Mouse (Mus musculus) left cerebral cortex, postnatal 25 days (tissue): ENCODE data around the gene 2310050C09Rik. TPM values are rescaled to one million over a fixed set of nuclear protein-coding genes. Genes with fewer than 3 reads are reported as not detected.

ENCODE experiments used
- DNase-seq, 2 experiments: peaks; one replicate each; pipeline ENCODE4 v3.0.0; 2022; ENCODE audit warnings: low spot score in 2 of 2, mixed read lengths in 1 of 2
- intact Hi-C: fragments of 180-260 bp; cut with DNase I; formaldehyde crosslinking; loops from one replicate; pipeline ENCODE4 v1.15.1; 2025
- total RNA-seq, 2 experiments: library from RNA; stranded (reverse); gene quantifications; 2 replicates each; pipeline ENCODE4 v1.2.3; 2021

The 2310050C09Rik gene
- not detected for total RNA-seq

- intact Hi-C loops: no loop called here
- DNase-seq: no peak
Measured at GRCm38 (mm10) chr3:92870116-92870515, at the start of gene 2310050C09Rik. TSS of gene 2310050C09Rik (minus strand) at chr3:92870216.

- peak; percentile 14 to 24 for DNase-seq
- intact Hi-C loops: loop anchor here (2.0 kb wide), 1 partner anchor 123 kb away; no protein-coding TSS in a partner anchor
Measured at GRCm38 (mm10) chr3:92907571-92907970, 37.6 kb upstream of the 2310050C09Rik start.

GRCm38 (mm10) chr3:92905182-92905581 lies 35.2 kb upstream of the 2310050C09Rik start:
- DNase-seq: no peak
- intact Hi-C loops: no loop called here

- intact Hi-C loops: loop anchor here (5.0 kb wide), 2 partner anchors 151 to 751 kb away; partner anchors contain the start of gene Lce1g
- peak in 1 of 2 experiments; percentile 8 for DNase-seq
Measured at GRCm38 (mm10) chr3:92903640-92904039, 33.6 kb upstream of the 2310050C09Rik start.

GRCm38 (mm10) chr3:92902992-92903391 lies 33.0 kb upstream of the 2310050C09Rik start:
- DNase-seq: peak; percentile 26 to 34
- intact Hi-C loops: loop anchor here (5.0 kb wide), 2 partner anchors 151 to 751 kb away; partner anchors contain the start of gene Lce1g

GRCm38 (mm10) chr3:92894489-92894888 lies 24.5 kb upstream of the 2310050C09Rik start:
- no peak for DNase-seq
- intact Hi-C loops: no loop called here

GRCm38 (mm10) chr3:92894063-92894462 lies 24.0 kb upstream of the 2310050C09Rik start:
- intact Hi-C loops: no loop called here
- DNase-seq: no peak

- intact Hi-C loops: no loop called here
- DNase-seq: peak in 1 of 2 experiments; percentile 66
Measured at GRCm38 (mm10) chr3:92874180-92874579, 4.2 kb upstream of the 2310050C09Rik start.

GRCm38 (mm10) chr3:92851186-92851585 lies 18.8 kb downstream of the 2310050C09Rik start, which contains the start of gene Lce1l:
TSS of gene Lce1l (minus strand) at chr3:92851286.
- no peak for DNase-seq
- intact Hi-C loops: no loop called here

GRCm38 (mm10) chr3:92827108-92827507 lies 42.9 kb downstream of the 2310050C09Rik start, which contains the start of gene Kprp:
TSS of gene Kprp (minus strand) at chr3:92827247.
- no peak for DNase-seq
- intact Hi-C loops: no loop called here

GRCm38 (mm10) chr3:92825808-92826207 lies 44.2 kb downstream of the 2310050C09Rik start:
- DNase-seq: no peak
- intact Hi-C loops: no loop called here

Other genes with a start within 250 kb of the 2310050C09Rik start
- gene Lce6a, start 248.6 kb downstream of the 2310050C09Rik start, total RNA-seq: not detected
- gene Lce1a1, start 221.9 kb downstream of the 2310050C09Rik start, total RNA-seq: not detected
- not detected for gene Lce1b, start 213.3 kb downstream of the 2310050C09Rik start, total RNA-seq
- not detected for gene Lce1a2, start 199.9 kb downstream of the 2310050C09Rik start, total RNA-seq
- not detected for gene Lce1c, start 191.0 kb downstream of the 2310050C09Rik start, total RNA-seq
- gene Lce1d, start 183.0 kb downstream of the 2310050C09Rik start, total RNA-seq: not detected
- gene Lce1e, start 161.1 kb downstream of the 2310050C09Rik start, total RNA-seq: not detected
- not detected for gene Lce1f, start 149.9 kb downstream of the 2310050C09Rik start, total RNA-seq
- not detected for gene Gm38119, start 131.1 kb downstream of the 2310050C09Rik start, total RNA-seq
- not detected for gene Lce1g, start 117.9 kb downstream of the 2310050C09Rik start, total RNA-seq
- not detected for gene Lce1h, start 105.2 kb downstream of the 2310050C09Rik start, total RNA-seq
- gene Lce1i, start 91.3 kb downstream of the 2310050C09Rik start, total RNA-seq: not detected
- gene Lce1j, start 79.7 kb downstream of the 2310050C09Rik start, total RNA-seq: not detected
- not detected for gene Lce1k, start 62.3 kb downstream of the 2310050C09Rik start, total RNA-seq
- gene Kprp, start 43.0 kb downstream of the 2310050C09Rik start, total RNA-seq: not detected
- not detected for gene Lce1l, start 18.9 kb downstream of the 2310050C09Rik start, total RNA-seq
- not detected for gene Lce3a, start 56.0 kb upstream of the 2310050C09Rik start, total RNA-seq
- not detected for gene Lce3b, start 62.8 kb upstream of the 2310050C09Rik start, total RNA-seq
- gene Lce3c, start 74.3 kb upstream of the 2310050C09Rik start, total RNA-seq: not detected
- gene Lce3d, start 87.2 kb upstream of the 2310050C09Rik start, total RNA-seq: not detected
- gene Lce3e, start 96.8 kb upstream of the 2310050C09Rik start, total RNA-seq: not detected
- gene Lce3f, start 122.0 kb upstream of the 2310050C09Rik start, total RNA-seq: not detected
- gene Crct1, start 145.5 kb upstream of the 2310050C09Rik start, total RNA-seq: under 1 TPM in 1 of 2 experiments, not detected in 1; 0.60 TPM
- not detected for gene Lce1m, start 148.8 kb upstream of the 2310050C09Rik start, total RNA-seq
- gene Gm4858, start 198.6 kb upstream of the 2310050C09Rik start, total RNA-seq: not detected